Mouse (Mus musculus): ENCODE results near the gene Fgd6.
A peak's percentile ranks its signal among the peaks of the same experiment; 100 is the strongest.

The Fgd6 gene

DNA sequence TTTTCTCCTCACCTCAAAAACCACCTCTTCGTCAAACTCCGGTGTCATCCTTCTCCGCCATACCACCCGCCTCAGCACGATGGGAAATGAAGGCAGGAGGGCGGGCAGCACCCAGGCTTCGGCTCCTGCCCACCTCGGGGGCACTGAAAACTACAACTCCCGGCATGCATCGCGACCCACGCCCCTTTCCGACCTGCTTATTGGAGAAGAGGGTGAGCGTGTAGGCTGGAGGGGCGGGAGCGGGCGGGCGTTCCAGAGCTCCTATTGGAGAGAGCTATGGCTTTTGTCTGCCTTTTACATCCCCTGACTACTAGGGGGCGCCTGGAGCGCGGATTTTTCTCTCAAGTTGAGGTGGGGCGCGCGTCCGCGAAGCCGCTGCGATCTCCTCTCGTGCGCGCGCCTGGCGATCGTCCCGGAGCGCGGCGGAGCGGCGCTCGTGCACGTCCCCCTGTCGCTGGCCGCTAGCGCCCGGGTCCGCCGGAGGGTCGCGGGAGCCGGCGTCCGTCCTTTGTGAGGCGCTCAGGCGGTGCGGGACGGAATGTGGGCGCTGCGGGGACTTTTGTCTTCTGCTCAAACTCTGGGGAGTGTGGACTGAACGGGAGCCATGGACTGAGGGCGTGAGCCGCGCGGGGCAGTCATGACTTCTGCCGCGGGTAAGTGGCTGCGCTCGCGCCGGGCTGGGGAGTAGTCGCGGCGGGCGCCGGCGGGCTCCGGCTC, at the start of gene Fgd6, which contains the start of gene Vezt:
Gene Fgd6 (plus strand): TSS at position 344 of the 717 bp plus-strand sequence.
Gene Vezt (minus strand): TSS at position 160 of the 717 bp plus-strand sequence.
- peak; percentile 99 to 100 for DNase-seq (ENCODE audit: low spot score in 2 of 2)

DNA sequence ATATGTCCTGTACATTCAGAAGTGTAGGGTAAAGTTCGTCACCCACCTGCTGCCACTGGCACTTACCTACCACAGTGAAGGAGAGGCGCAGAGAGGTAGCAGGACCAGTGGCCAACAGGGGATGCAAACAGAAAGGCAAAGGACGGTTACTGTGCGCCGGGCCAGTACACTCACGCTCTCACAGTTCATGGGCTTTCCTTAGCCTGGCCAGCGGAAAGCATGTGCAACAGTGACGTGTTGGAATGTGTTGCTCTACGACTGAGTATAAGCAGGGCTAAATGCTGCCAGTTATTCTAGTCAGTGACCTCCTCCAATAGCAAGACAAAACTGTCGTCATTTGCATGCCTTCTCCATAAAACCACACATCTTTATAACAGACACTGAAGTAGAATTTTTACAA, 41.7 kb upstream of the Fgd6 start:
- no peak for DNase-seq (ENCODE audit: low spot score in 2 of 2)

DNA sequence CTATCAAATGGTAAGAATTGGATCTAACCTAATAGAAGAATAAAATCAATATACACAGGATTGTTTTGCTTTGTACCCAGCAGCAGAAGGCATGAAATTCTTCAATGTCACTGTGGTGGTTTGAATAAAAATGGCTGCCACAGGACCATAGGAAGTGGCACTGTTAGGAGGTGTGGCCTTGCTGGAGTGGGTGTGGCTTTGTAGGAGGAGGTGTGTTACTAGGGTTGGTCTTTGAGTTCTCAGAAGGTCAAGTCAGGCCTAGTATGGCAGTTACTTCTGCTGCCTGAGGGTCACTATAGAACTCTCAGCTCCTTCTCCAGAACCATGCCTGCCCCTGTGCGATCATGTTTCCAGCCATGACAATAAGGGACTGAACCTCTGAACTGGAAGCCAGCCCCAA, 40.7 kb upstream of the Fgd6 start:
- no peak for DNase-seq (ENCODE audit: low spot score in 2 of 2)

DNA sequence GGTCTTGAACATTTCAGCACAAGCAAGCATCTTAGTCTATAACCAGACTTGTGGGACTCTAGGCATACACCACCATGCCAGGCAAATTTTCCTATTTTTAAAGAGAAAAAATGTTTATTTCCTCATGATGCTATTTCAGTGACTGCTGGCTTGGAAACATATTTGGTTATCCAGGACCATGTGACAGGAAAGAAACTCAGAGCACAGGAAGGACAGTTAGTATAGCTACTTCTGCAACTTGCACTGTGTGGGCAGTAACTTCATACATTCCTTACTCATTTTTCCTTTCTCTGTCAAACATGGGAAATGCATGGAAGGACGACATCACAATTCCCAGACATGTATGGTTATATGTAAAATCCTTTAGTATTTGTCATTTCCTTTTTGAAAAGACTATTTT, 36.4 kb upstream of the Fgd6 start:
- DNase-seq (ENCODE audit: low spot score in 2 of 2) = no peak

DNA sequence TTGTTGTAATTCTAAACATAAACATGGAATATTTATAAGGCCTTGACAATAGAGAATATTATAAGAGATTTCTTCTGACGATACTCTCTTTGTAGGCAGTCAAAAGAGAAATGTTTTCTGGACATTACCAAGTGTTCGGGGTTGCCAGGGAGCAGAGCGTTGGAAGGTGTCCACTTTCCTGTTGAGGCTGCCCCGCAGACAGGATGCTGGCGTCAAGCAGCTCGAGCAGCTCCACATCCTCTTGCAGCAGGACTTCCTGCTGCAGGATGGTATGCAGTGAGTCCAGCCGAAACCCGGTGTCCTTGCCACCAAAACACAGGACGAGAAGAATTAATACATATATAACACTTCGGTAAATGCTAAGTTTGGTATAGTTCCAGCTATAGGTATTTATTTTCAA, 35.6 kb upstream of the Fgd6 start:
- DNase-seq (ENCODE audit: low spot score in 2 of 2) = no peak

DNA sequence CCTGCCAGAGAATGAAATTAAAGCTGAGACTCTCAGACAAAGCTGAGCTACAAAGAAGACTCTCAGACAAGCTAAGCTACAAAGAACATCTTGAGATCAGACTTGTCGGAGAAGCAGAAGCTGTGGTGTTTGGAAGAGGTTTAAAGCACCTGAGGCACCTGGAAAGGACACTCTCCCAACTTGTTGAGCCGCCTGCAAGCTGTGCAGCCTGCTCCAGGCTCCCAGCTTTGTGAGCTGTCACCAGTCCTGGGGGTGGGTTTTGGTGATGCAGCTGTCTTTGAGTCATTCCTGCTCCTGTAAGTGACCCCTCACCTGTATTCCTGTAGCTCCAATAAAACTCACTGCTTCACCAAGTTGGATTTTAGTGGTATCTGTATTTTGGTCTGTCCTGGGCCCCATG, 27.4 kb upstream of the Fgd6 start:
- no peak for DNase-seq (ENCODE audit: low spot score in 2 of 2)

DNA sequence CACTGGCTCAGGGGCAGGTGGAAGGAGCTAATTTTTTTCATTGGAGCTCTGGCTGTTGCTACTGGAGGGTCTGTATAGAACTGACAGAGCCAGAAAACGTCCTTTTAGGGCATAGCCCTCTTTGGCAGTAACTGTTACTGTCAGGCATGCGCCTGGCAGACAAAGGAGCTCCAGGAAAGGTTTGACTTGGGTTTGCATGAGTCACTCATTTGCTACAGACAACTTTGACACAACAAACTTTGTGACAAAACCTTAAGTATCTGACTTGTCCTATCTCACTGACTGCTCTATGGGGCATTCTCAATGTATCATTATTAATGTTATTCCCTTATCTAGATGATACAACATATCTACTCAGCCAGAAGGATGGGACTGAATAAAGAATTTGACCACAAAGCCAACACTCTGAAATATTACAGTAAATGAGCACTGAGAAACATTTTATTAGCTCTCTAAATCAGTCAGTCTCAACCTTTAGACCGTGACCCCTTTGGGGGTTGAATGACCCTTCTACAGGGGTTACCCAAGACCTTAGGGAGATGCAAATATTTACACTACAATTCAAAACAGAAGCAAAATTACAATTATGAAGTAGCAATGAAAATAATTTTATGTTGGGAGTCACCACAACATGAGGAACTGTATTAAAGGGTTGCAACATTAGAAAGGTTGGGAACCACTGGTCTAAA, 25.7 kb upstream of the Fgd6 start:
- no peak for DNase-seq (ENCODE audit: low spot score in 2 of 2)

DNA sequence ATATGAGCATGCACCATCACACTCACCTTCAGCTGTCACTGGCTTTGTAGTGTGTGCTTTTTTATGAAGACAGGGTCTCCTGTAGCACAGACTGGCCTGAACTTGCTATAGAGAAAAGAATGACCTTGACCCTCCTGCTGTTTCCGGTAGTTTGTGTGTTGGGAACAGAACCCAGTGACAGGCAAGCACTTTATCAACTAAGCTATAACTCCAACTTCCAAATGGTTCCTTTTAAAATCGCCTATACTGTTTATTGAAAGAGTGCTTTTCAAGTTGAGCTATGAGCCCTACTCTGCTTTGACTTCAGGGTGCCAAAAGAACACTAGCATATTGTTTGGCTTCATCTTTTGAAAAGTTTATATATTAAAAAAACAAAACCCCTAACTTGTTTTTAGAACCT, 24.8 kb upstream of the Fgd6 start:
- DNase-seq (ENCODE audit: low spot score in 2 of 2) = no peak

DNA sequence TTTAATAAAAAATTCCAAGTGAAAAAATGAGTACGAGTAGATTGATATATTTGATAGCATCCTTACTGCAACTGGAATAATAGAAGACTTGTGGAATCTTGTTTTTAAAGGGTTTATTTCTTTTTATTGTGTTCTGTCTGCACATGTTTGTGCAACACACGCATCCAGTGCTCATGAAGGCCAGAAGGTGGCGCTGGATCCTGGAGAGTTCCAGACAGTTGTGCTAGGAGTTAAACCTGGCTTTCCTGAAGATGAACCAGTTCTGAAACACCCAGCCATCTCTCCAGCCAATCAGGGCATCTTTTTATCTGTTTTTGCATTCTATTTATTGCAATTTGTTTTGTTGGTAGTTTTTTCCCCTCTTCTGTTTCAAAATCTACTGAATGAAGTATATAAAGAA, 22.6 kb upstream of the Fgd6 start:
- DNase-seq (ENCODE audit: low spot score in 2 of 2) = peak; percentile 27 to 59

DNA sequence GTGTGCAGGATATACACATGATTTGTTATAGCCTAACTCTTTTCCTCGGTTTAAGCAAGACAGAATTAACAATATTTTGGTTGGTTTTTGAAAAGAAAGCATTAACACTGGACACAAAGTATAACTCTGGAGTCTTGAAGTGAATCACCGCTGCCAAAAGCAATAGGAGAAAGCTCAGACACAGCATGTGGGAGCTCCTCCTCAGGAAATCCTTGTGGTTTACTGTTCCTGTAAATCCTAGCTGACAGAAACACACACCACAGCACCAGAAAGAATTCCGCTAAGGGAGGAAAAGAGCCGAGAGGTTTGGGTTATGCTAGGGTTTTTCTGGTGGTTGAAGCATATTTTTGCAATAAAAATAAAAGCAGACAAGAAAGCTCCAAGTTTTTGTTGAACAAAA, 21.6 kb upstream of the Fgd6 start:
- no peak for DNase-seq (ENCODE audit: low spot score in 2 of 2)

DNA sequence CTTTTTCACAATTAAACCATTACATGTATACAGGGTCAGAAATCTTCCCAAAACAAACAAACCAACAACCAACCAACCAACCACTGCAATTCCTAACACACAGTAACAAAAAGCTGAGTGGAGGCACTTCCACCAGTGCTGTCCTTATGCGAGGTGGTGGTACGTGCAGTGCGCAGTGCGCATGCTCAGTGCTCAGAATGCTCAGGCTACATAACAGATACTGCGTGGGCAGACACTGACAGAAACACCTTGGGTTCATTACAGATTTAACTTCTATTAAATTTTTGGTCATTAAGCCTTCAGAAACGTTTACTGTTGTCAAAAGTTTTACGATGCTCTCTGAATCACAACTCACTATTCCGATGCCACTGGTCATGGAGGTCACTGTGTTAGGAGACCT, 18.3 kb upstream of the Fgd6 start:
- no peak for DNase-seq (ENCODE audit: low spot score in 2 of 2)

DNA sequence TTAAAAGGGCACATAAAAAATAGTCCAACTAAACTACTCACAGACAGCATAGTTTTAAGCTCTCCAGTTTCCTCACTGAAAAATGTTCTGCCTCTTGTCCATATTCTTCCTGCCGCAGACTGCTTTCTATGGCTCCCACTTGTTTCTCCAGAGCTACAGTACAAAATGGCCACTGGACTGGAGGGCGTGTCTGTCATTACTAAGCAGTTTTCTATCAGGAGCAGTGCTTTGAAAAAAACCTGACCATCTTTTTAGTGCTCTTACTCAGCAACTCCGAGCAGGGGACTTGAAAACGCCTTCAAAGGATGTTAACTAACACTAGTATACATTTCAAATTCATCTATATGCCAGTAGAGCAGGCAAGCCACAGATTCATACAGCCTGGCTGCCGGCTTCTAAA, 15.2 kb upstream of the Fgd6 start:
- no peak for DNase-seq (ENCODE audit: low spot score in 2 of 2)

DNA sequence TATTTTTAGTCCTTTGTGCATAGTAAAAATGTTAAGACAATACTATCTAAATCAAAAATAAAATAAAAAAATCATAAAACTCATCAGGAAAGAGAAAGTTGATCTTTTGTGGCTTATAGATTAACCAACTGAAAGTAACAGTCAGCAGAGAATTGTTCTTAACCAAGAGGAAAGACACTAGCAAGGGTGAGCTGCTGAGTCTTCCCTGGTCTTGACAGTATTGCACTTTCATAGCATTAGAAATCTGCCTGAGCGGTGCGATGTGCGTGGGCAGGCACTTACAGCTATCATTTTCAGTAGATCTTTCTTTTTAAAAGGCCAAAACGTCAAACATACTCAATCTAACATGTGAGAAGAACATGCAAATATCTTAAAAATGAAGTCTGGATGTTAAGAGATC, 14.7 kb upstream of the Fgd6 start:
- no peak for DNase-seq (ENCODE audit: low spot score in 2 of 2)

DNA sequence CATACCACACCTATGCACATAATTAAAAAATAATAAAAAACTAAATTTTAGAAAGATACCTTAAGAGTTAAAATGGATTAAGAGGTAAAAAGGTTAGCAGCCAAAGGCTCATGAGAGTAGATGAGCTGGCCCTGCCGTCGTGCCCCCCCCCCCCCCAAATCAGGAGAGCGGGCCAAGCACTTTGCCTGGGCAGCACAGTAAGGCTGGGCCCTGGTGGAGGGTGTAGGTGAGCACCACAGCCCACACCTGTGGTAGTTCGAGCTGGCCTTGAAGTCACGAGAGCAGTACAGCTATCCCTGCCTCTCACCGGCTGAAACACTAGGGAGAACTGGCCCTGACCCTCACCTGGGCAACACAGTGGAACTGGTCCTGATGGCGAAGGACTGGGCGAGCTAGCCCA, 10.7 kb upstream of the Fgd6 start:
- no peak for DNase-seq (ENCODE audit: low spot score in 2 of 2)

DNA sequence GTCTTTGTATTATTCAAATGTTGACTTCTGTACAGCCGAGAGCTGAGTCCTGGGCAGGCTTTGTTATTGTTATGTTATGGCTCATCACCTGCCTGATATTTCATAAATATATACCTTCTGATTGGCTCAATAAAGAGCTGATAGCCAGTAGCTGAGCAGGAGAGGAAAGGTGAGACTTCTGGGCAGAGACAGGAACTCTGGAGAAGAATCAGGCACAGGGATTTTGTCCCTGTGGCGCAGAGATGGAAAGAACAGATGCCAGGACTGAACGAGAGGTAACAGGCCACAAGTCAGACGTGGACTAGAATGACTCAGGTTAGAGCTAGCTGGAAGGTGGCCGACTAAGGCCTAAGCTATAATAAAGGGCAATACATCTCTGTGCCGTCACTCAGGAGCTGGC, 7.3 kb upstream of the Fgd6 start:
- no peak for DNase-seq (ENCODE audit: low spot score in 2 of 2)

DNA sequence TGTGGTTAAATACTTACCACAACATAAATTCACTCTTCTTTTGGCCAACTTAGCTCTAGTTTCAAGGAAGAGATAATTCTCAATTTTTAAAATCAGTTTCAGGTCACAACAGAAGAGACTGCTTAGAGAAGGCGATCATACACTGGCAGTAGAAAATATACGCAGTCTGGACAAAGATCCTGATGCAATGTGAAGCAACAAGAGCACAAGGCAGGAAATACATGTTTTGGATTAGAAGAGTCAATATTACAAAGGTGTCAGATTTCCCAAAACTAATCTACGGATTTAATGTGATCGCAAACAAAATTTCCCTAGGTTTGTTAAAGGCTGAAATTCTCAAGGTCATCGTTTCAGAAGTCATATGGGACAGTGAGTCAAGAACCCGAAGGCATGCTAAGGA, 4.6 kb upstream of the Fgd6 start:
- no peak for DNase-seq (ENCODE audit: low spot score in 2 of 2)

DNA sequence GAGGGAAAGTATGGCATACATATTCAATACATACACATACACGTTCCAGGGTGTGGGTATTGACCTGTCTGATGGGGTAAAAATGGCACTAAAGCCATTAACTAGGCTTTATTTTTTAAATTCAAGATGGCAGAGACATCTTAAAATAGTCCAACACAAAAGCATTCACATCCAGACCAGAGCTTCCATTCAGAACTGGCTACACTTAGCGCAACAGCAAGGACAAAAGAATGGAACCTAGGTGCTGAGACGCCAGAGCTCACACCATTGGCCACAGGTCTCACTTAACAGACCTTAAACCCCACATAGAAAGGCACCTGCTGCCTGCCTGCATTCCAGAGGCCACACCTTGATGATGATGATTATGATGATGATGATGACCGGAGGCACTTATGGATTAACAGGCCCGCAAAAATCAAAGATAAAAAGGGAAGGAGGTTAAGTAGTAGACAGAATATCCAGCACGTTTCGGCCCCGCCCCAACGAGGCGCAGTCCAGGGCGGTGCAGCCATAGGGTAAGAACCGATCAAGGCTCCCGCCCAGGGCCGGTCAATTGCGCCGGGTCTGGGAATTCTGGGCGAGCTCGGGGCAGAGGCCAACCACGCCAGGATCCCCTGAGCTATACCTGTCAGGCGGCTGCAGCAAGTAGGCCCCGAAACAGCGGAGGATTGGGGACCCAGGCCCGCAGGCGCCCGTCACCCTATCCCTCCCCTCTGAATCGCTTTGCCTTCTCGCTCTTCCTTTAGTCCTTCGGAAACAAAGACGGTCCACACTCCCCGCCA, 734 bp upstream of the Fgd6 start:
- DNase-seq (ENCODE audit: low spot score in 2 of 2) = peak in 1 of 2 experiments; percentile 70

DNA sequence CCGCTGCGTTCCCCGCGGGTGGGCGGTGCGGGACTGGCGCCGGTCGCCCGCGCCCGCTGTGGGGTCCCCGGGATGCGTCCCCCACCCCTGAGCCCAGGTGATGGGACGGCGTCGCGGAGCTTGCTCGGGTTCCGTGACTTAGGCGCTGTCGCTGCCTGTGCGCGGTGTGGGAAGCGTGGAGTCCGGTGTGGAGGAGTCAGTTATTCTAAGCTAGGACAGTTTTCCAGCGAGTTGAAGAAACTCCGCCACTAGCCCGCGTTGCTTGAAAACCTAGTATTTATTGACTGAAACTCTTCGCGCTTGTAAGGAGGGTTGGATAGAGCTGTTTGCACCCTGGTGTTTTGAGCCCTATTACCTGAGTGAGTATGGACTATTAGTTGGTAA, 566 bp downstream of the Fgd6 start:
- DNase-seq (ENCODE audit: low spot score in 2 of 2) = no peak

DNA sequence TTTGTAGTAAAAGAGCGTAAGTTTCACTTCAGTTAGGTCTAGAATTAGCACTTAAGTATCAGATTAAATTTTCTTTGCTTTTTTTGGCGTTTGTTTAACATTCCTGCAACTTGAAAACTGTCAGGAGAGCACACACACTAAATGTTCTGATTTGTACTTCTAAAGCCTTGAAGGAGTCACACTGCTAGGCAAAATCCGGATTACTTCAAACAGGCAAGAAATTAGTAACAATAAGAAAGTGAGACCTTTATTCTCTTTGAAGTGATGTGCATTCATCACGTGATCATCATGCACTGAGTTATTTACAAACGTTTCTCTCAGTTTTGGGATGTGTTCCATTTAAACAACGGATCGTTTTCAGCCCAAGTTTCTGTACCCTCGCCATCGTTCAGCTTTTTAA, 1.4 kb downstream of the Fgd6 start:
- no peak for DNase-seq (ENCODE audit: low spot score in 2 of 2)

DNA sequence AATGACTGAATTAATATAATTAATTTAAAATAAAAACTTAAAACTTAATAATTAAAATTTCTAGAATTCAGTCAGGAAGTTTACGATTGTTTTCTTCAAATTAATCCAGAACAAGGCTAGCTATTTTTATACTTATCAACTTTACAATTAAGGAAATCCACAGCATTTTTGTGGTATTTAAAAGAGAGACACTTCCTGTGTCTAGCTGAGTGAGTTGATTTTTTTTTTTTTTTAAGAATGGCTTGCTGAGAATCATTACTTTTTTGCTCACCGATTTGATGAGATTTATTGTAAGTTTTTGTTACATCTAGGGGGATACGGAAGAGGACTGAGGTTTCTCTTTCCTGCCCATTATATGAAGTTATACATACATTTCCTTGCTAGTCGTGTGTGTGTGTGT, 1.8 kb downstream of the Fgd6 start:
- DNase-seq (ENCODE audit: low spot score in 2 of 2) = no peak

DNA sequence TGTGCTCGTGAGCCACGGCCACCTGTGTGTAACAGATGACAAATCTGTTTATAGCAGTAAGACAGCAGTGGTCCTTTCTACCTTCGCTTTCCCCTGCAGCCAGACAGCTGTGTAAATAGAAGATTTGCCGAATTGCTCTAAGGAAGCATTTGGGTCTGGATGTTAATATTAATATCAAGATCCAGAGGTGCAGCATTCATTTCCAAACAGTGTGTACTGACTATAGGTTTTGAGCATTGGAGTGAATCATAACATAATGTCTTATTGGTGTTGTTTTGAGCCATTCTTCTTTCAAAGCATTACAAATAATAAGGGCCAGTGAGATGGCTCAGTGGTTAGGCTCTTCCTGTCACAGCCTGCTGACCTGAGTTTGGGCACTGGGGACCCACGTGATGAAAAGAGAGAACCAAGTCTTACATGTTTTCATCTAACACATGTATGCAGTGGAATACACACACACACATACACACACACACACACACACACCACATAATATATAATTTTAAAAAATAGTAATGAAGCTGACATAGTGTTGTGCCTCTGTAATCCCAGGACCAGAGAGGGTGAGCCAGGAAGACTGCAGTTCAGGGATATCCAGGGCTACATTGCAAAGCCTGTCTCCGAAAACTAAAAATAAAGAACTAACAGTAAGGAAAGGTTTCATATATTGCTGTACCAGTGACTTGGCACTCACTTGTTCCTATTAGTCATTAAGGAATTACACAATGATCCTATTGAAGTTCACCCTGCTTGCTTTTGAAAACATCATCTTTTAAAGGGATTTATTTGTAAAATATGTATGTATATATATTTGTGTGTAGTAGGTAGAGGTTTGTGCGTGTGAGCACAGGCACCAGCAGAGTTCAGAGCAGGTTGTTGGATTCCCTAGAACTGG, 2.8 kb downstream of the Fgd6 start:
- no peak for DNase-seq (ENCODE audit: low spot score in 2 of 2)

DNA sequence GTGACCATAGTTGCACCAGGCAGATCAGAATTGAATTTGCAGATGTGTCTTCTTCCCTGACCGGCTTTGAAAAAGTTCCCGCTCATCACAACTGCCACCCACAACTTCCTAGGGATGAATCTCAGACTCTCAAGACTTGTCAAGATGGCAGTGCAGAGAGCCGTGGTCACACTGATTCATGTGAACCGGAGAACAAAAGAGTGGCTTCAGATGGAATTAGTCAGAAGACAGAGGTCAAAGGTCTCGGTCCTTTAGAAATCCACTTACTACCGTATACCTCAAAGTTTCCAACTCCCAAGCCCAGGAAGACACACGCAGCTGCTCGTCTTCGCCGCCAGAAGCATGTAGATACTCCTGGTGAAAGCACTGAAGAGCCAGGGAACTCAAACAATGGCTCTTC, 8.1 kb downstream of the Fgd6 start:
- no peak for DNase-seq (ENCODE audit: low spot score in 2 of 2)
